Mouse (Mus musculus) adrenal gland, postnatal 36 days (tissue): ENCODE results near the gene Add3. TPM values are rescaled to one million over a fixed set of nuclear protein-coding genes. Genes with fewer than 3 reads are reported as not detected.
A peak's percentile ranks its signal among the peaks of the same experiment; 100 is the strongest.

Experiments
- DNase-seq, 2 experiments: peaks; one replicate each; pipeline ENCODE4 v3.0.0; 2021; ENCODE audit warnings: mixed read lengths in 1 of 2
- total RNA-seq, 2 experiments: library from RNA; stranded (reverse); gene quantifications; 2 replicates each; pipeline ENCODE4 v1.2.3; 2021

Add3 gene
- total RNA-seq, 2 experiments from 2014 or later: 36.6 to 52.5 TPM

DNA sequence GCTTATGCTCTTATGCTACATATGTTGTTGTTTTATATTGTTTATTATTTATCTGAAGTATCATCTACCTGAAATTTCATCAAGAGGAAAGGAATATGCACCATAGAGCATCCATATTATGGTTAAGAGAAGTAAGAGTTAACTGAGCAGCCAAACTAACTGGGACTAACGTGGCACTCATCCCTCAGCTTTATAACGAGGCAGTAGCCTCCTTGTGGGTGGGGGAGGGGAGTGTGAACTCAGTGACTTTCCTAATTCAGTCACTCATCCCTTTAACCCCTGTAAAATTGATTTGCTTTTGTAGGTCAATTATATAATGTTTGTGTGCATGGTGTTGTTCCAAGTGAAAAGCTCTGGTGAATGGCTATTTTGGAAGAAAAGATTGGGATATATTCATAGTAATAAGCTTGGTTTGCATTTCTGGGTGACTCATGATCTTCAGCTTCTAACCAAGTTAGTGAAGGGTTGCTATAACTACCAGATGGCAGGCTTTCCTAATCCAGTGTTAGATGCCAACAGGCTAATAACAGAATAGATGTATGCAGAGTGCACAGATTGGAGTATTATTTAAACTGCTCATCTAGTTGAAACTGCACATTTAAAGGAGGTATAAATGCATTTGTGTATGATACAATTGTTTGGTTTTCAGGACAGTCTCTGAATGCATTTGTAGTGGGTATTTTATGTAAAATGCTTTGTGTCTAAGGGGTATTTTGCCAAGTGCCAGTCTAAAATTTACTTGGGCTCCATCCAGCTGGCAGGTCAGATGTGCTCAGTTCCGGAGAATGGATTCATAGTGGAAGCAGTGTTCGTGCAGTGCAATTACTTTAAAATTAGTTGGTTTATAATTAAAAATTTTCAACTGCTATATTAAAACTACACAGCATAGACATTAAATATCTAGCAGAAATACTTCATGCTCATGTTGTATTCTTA, 25.3 kb downstream of the Add3 start:
- no peak for DNase-seq

DNA sequence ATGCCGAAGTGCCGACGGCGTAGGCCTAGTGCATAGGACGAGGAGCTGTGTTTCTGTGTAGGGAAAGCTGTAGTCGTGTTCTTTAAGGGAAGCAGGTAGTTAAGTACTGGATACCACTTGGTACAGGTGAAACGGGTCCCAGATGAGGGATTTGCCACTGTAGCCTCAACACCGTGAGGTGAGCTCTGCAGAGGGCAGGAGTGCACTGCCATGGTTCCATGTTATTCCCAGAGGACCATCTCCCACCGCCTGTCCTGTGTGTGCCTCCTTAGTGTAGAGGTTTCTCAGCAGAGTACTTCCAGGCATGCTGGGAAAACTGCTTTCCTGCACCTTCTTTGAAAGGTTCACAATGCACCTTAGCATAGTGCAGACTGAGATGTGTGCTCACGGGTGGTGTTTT, 26.1 kb downstream of the Add3 start:
- no peak for DNase-seq

DNA sequence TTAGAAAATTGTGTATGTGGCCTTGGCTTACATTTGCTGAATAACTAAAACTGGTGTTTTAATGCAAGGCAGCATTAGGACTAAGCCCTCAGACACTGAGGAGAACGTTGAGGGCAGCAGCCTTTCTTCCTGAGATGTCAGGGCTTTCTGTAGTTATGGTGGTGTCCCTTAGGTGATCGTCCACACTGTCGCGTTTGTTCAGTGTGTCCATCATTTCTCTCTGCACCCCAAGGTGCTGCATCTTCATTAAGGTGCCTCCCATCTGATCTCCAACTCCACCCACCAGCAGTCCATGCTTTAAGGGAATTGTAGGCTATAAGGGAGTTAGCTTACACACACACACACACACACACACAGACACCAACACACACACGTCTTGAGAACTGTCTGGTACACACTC, 28.3 kb downstream of the Add3 start:
- DNase-seq: no peak

DNA sequence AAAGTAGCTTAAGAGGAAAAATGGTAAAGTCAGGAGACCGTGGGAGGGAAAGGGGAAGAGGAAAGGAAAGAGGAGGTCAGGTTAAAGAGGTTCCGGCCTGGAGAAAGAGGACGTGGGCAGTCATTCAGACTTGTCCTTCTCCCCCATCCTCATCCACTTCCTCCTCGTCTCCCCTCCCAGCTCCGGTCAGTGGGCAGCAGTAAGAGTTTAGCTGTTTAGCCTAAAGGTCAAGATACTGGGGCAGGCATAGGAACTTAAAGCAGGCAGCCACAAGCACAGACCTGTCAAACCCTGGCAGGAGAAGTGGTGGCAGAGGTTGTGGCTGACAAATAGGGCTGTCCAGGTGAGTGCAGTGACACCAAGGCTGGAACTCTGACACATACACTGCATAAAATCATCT, 30.4 kb downstream of the Add3 start:
- no peak for DNase-seq

DNA sequence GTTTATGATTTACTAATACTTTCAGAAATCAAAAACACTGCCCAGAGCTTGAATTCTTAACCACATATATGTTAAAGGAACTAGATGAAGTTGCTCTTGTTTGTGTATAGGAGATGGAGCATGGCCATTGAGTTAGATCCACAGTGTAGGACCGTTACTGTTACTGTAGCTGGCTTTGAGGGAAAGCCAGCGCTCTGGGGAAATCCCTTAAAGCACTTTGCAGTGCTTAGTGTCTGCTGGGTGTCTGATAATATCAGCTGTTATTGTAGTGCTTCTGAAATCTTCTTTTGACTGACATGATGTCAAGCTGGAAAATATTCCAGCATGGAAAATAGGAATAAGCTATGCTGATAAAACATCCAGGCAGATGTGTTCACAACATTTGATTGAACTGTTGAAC, 33.8 kb downstream of the Add3 start:
- no peak for DNase-seq

DNA sequence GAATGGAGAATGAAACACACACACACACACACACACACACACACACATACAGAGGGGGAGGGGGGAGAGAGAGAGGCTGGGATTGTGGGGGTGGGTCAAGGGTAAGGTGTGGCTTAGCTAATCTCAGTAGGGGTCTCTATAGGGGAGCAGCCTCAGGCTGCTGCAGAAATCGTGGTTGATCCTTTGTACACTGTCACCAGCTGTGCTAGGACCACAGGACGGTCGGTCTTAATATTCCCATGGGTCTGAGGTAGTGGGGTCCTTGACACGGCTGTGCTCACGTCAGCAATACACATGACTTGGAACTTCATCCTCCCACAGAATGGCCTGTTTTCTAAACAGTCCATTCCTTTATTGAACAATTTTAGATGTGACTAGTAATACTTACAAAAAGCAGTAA, 35.3 kb downstream of the Add3 start:
- no peak for DNase-seq

DNA sequence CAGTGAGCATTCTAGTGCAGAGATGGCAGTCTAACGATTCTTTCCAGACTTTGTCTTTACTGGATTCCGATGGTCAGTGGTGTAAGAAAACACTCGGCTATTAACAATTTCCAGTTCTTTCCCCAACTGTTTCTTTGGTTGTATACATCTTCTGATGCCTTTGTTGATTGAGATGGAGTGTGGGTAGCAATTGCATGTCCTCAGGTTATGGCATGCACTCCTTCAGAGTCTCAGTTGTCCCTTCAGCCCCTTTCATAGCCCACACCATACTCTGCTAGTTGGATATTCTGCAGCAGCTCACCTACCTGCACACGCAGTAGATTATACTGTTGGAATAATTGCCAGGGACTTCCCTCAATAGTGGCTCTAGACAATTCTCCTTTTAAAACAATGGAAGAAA, 36.3 kb downstream of the Add3 start:
- DNase-seq: no peak

DNA sequence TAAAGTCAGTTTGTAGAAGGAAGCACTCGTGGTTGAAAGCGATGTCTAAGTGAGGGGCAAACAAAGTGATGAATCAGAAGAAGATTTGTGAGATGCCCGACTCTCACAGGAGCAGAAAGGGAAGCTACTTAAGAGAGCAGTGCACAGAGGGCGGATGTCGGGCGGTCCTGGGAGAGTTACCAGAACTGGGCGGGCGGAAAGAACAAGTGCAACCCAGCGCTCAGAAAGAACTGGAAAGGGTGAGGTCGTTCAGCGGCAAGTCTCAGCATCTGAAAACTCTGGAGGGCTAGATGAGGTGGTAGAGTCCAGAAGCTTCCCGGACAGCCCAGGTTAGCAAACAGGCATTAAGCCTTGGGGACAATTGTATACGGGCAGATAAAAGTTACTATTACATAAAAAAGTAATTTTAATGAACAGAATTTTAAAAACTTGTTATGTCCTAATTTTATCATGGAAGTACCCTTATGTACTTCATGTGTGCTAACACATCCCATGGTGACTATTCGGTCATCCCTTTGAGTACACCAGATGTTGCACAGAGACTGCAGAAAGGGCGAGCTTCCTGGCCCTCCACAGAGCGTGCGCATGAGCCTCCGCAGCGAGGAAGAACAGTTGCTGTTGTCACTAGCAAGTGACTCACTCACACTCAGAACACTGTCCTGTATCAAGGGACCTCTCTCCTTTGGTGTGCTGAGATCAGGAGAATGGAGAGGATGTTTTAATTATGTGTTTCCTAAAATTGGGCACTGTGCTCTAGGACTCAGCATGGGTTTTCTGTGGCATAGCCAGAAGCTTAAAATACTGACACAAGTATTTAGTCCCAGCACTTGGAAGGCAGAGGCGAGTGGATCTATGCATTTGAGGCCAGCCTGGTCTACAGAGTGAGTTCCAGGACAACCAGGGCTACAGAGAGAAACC, 38.6 kb downstream of the Add3 start:
- DNase-seq: no peak

DNA sequence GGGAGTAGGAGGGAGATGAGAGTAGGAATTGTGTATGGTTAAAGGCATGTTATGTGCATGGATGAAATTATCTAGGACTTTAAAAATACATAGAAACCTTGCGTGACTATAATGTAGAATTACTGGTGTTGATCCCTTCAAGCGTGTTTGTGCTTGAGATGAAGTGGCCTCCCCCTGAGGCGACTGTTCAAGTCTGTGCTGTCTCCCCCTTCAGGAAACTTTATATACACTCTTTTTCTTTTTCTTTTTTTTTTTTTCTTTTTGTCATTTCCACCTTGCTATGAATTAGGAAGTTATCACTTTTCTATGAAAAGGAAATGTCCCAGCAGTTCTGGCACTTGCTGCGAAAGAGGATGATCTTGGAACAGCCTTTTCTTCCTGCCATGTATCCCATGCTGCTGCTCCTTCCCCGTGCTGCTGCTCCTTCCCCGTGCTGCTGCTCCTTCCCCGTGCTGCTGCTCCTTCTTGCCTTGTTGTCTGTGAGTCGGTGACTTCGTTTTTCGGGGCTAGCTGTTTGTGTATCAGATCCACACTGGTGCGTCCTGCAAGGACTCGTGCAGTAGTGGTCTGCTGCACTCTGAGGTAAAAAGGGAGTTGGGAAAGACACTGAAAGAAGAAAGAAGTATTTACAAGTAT, 40.0 kb downstream of the Add3 start:
- DNase-seq: no peak

DNA sequence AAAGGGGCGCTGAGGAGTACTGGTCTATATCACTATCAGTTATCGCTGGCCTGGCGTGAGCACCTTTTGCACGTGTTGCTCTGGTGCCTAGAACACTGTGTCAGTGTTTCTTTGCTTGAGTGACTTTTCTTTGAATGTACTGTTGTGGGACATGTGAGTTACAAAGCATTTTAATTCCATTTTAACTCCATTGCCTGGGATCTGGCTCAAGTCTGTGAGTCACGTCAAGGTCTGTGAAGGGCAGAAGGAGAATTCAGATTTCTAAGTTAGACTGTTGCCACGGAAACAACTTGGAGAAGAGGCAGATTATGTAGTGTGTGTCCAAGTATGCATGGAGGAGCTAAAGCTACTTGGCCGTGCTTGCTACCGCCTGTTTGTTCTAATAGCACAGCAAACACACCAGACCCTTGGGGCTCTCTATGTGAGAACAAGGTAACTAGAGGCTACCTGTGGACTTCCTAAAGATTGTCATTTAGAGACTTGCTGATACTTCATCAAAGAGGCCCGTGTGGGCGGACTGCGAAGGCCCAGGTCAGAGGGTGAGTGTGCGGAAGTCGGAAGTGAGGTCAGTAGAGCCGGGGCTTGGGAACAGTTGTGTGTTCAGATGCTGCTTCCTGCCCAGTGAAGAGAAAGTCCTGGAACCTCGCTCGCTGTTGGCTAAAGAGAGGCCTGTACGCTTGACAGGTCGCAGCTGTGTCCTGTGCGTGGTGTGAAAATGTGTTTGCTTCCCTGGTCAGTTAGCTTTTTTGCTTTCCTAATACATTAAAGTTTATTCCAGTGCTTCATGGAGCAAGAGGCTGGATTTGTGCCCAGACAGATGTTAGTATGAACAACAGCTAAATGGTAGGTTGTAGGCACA, 41.0 kb downstream of the Add3 start:
- DNase-seq: peak; percentile 63 to 67

DNA sequence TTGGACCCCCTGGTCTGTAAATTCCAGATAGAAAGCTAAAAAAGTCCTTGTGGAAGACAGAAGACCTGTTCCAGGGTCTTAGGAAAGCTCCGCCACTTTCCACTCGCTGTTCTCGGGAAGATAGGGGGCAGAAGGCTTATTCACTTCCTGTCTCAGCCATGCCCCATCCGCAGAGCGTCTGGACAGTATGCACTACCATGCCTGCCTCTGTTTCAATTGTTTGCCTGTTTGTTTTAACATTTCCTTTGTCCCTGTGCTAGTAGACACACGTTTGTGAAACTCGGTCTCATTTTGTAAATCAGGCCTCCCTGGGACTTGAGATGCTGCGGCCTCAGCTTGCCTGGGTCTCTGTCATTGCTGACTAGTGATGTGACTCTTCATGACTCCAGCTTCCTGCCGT, 43.4 kb downstream of the Add3 start:
- no peak for DNase-seq

DNA sequence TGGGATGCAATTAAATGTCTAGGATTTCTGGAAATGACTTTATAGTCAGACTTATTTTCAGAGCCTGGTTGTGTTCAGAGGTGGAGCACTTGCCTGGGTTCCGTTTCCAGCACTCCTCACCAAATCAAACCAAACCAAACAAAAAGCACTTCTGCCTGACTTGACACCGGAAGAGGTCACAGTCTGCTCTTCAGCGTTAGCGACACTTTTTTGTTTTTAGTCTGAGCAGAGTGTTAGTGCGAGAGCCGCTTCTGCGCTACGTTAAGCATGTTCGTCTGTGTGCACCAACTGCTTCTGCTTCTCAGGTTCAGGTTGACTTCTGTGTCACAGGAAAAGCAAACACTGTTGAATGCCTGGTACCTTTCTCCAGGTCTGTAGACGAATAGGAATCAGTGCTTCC, 44.0 kb downstream of the Add3 start:
- no peak for DNase-seq

DNA sequence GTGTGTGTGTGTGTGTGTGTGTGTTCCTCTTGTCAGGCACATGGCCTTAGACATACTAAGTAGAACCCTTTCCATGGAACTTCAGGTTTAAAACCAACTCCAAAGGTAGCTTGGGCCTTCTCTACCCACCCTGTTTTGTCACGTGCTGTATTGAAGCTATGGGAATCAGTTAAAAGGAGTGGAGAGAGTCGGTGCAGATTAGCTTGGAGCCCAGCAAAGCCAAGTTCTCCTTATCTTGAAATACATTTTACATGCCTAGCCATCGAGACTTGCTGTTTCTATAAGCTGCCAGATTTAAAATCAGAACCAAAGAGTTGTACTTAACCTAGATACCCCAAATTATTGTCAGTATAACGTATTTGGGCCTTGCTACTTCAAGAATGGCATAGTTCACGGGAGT, 44.7 kb downstream of the Add3 start:
- no peak for DNase-seq

DNA sequence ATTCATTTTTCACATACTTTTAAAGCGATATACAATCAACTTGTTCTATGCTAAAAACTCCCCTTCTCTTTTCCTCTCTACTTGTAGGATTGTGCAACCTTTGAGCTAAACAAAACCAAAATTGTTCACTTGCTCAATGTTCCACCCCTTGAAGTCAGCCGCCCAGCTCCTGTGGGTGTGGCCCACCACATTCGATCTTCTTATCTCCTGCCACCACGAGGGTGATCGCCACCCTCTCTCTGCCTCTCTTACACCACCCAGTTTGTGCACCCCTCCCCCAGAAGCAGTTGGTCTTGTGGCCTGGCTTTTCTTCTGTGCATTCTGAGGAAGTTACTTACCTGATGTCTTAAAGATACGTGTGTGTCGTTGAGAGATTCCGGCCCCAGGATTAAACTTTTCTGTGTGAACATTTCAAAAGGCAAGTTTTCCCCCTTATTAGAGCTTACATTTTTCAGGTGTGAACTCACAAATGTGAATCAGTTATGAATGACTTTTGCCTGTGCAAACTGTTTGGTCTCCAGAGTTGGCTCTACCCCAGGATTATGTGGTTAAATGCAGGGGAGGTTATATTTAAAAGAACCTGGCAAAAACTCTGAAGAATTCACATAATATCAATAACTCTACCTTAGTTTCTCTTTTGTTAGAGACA, 45.4 kb downstream of the Add3 start:
- DNase-seq: peak; percentile 13 to 26

DNA sequence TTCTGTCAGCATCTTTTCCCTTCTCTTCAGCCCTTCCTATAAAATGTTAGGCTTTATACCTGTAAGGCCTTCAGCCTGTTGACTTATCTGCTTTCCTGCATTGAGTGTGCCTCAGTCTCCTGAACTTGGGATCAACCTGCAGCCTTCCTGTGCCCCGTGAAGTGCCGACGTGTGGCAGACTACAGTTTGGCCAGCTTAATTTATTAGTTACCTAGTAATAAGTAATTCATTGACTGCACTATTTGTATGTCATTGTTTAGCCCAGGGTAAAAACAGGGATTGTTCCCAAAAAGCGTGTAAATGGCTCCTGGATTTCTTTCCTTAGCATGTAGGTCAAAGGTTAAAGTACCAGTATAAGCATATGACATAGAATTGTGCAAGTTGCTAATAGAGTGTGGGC, 46.2 kb downstream of the Add3 start:
- no peak for DNase-seq

DNA sequence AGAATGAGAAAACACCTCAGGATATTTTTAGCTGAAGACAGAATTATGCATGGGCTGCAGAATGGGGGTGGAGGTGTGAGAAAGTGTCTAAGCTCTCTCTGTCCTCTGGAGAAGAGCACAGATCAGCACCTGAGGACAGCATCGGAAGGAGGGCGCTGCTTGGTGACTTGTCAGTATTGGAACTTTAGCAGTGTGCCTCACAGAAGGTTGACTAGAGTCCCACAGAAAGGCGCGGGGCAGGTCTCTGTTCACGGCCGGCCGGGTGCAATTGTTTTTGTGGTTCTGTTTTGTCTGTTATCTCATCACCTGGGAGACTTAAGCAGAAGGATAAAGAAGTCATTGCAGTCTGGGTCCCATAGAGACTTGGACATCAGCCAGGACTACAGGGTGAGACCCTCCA, 47.3 kb downstream of the Add3 start:
- no peak for DNase-seq

DNA sequence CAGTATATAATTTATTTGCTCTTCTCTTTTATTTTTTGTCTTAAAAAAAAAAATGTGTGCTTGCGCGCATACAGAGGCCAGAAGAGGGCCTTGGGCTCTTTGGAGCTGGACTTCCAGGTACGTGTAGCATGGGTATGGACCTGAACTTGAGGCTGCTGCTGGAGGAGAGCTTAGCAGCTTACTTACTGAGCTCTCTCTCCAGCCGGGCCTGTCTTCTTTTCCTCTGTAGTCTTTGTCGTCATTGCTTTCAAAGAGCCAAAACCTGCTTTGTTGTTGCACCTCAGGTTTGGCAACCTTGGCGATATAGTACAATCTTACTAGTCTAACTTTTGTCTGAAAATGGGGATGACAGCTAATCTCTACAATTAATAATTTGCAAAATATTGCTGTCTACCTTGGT, 47.9 kb downstream of the Add3 start:
- DNase-seq: no peak

DNA sequence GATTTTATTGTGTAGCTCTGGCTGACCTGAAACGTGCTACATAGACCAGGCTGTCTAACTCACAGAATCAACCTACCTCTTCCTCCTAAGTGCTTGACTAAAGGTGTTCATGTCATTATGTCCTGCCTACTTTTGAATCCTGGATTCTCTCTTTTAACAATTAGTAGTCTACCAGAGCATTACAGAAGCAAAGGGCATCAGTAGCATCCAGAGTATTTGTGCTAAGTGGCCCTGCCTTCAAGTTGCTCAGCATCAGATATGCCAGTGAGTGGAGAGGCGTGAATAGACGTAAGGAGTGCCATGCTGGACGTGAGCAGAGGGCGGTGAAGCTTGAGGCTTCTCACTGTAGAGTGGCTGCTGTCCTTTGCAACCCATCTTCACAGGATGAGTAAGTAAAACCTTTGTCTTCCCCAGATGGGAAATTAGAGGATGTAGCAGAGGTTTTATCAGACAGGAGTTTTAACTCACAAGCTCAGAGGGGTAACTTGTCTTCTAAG, 48.5 kb downstream of the Add3 start:
- no peak for DNase-seq

DNA sequence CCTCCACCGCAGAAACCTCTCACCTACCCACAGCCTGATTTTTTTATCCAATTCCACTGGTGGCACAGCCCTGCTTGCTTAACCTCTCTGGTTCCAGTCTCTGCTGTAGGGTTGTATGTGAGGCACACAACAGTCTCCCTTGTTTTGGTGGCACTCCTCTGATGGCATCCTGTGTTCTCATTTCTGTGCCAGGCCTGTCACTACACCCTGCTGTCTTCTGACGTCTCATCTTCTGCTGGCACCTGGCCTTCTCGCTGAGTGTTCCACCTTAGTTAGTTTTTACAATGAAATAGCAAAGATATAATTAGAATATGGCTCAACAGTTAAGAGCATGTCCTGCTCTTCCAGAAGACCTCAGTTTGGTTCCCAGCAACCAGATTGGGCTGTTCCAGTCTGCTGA, 49.5 kb downstream of the Add3 start:
- DNase-seq: no peak

DNA sequence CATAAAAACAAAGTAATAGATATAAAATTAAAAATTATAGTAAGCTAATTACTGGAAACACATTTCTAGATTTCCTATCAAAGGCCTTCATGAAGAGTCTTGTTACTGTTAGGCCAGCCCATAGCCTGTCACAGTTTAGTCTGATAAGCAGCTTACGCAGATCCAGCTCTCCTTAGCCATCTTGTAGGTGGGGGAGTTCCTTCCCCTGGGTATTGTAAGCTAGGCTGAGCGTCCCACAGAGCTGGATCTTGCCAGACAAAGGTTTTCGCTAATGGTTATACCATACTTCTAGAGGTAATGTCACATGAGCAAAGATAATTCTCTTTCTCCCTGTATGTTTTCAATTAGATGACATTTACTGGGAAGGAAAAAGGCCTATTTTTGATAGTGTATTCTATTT, 50.0 kb downstream of the Add3 start:
- DNase-seq: no peak

DNA sequence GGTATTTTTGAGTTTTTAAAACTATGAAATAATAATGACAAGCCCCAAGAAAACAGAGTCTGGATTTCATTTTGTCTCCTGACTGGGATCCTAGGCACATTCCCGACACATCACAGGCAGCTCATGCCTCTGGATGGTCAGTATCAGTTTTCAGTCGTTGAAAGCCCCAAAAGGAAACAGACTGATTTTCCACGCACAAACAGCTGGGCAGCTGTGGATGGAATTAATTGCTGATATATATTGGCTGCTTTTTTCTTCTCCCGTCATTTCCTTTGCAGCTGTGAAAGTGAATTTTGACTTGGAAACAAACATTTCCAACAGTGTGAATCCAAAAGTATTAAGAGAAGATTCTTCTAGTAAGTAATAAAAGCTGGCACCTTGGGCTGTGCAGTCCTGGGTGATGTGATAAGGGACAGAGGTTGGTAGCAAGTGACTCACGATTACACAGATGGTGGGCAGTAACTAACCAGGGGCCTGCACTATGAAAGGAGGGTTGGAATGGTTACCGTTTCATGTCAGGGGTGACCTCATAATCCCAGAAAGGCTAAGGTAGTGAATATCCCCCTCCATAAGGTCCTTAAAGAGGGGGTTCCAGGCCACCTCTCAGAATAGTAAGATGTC, 51.7 kb downstream of the Add3 start:
- no peak for DNase-seq
